Mouse (Mus musculus): Measurements from ENCODE around the gene Nedd9.

The Nedd9 gene

DNA sequence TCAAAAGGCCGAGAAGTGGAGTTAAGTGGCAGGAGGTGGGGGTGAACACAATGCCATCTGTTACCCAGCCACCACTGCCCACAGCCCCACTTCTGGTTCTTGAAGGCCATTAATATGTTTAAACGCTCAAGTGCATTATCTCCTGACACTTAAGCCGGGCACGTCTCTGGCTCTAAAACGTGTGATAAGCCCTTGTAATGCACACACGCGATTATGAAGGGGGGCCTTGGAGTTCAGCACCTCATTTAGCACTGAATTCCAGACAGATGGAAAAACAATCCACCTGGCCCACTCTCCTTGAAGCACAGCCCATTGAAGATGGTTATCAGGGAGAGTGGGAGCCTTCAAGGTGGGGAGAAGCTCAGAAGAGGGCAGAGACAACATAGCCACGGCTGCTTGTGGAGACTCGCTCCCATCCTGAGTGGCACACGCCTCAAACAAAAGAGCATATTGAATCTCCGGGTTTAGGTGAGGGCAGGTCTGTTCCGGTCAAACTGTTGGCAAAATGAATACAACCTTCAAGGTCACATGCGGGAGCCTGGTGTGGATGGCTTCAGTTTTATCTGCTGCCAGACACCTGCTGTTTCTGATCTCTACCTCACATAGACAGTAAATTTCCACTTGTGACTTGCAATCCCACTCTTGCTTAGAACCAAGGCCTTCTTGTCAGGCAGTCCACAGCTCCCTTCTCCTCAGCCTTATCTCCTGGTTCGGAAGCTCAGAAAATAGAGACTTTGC lies 30.7 kb downstream of the Nedd9 start:
- no peak for DNase-seq (ENCODE audit: low read depth, low spot score)

DNA sequence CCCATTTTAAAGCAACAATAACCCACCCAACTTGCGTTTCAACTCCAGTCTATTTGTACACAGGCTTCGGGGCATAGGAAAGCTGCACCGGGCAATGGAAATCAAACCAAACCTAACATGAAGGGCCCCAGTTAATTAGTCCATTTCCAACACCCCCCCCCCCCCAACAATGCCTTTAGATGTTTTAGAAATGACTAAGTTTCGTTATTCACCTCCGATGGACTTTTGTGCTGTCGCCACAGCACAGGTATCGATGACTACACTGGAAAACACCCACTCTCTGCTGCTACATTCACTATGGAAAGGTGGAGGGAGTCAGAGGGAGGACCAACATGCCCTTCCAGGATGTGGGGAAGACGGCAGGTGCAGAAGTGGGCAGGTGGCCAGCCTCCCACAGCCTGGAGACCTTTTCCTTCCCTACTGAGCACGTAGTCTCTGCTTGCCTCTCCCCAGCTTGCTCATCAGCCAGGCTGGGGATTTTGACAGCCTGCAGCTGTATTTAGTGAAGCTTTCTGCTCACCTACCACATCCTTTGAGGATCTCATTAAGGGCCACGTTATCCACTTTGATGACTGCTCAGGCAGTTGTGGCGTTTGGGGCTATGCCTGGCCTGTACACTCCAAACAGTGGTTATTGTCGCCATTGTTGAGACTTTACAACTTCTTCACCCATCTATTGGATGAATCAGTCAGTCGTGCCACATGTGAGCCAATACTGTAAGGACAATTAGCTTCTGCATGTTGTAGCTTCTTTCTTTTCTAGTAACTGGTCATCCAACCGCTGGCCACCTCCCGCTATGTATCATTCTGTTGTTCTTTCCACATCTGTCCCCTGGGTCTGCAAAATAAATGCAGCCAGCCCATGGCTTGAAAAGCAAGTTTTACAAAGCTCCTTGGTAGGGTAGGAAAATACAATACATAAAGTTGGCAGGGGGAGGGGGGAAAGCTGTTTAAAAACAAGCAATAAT lies 33.7 kb downstream of the Nedd9 start:
- no peak for DNase-seq (ENCODE audit: low read depth, low spot score)

- DNase-seq (ENCODE audit: low read depth, low spot score), result no peak
Measured at GRCm38 (mm10) chr13:41450821-41451220, 36.3 kb downstream of the Nedd9 start.

DNA sequence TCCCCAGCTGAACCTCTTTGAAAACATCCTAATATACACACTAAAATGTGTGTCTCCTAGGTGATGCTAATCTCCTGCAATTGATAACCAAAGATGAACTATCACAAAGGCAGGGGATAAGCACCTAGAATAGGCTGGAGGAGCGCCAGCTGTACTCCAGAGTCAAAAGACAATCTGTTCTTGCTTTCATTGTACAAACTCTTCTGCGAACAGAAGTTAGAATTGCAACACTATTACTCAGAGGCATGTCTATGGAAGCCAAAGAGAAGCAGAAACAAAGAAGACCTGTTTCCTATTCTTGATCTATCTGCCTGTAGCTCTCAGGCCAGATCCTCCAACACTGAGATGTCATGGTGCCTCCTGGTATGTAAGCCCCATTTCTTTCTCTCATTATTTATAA lies 38.0 kb downstream of the Nedd9 start:
- no peak for DNase-seq (ENCODE audit: low read depth, low spot score)

DNA sequence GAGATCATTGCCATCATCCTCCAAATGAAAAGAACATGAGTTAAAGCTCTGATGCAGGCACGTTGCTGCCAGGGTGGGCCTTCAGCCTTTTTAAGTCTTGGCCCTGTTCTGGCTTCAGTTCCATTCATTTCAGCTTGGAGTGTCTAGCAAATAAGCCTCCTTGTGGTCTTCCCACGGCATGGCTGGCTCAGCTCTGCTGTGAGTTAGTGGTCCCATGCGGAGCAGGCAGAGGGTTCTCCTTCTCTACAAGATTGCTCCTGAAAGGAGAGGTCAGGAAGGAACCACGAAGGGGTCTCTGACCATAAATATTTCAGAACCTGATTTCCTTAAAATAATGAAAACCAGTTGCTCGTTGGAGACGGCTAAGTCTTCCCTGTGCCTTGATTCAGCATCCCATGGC lies 40.0 kb downstream of the Nedd9 start:
- DNase-seq (ENCODE audit: low read depth, low spot score), result no peak

DNA sequence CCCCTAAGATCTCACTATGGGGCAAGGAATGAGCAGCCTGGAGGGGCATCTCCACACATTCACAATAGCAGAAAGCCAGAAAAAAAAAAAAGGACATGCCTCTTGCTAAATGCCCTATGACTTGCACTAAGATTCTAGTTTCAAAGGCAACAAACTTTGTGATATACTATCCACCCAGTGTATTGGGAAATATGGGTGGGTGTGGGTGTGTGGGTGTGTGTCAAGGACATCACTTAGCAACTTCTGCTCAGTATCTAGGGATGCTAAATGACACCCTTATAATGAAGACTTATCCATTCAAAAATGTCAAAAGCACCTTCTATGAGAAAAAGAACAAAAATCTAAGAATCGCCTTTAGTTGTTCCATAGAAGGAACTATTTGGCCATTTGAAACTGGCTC lies 40.6 kb downstream of the Nedd9 start:
- no peak for DNase-seq (ENCODE audit: low read depth, low spot score)

DNA sequence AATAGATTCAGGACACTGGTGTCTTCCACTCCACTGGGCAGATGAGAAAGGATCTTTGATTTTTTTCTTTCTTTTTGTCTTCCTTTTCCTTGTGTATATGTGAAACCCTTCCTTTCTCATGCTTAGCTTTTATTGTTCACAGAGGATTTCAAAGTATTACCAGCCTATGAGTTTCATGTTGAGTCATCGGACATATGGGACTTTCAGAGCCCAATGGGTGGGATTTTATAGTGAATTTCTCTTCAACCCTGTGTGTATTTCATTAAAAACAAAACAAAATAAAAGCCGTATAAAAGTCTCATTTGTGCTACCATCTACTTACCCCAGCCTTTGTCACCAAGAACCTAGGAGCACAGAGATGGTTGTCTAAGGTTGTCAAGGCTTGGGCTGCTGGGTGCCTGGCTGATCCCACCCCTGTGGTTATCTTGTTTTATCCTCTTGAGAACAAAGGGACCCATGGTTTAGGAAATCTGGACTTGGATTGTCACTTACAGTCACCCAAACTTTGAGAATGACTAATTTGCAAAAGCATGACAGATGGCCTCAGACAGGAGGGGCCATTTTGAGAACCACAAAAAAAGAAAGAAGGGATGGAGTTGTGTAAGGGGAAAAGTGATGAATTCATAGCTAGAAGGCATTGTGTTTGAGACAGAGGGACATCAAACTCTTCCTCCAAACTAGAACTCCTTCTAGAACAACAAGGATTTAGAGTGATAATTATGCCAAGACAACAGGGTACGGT lies 41.9 kb downstream of the Nedd9 start:
- no peak for DNase-seq (ENCODE audit: low read depth, low spot score)

DNA sequence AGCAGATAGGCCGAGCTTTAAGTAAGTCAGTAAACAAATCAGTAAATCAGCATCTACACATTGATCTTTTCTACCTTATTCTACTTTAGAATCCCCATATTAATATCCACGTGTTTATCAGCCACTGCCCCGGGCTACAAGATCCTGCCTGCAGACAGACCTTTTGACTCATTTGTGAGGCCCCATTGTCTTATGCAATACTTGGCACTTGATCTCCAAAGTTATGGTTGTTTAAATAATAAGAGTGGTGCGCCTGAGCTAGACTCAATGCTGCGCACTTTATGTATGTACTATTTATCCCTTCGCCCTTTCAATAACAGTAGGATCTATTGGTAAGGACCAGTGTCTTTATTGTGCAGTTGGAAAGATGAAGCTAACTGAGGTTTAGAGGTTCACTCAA lies 42.9 kb downstream of the Nedd9 start:
- DNase-seq (ENCODE audit: low read depth, low spot score), result no peak

GRCm38 (mm10) chr13:41442145-41442544 lies 45.0 kb downstream of the Nedd9 start:
- no peak for DNase-seq (ENCODE audit: low read depth, low spot score)

DNA sequence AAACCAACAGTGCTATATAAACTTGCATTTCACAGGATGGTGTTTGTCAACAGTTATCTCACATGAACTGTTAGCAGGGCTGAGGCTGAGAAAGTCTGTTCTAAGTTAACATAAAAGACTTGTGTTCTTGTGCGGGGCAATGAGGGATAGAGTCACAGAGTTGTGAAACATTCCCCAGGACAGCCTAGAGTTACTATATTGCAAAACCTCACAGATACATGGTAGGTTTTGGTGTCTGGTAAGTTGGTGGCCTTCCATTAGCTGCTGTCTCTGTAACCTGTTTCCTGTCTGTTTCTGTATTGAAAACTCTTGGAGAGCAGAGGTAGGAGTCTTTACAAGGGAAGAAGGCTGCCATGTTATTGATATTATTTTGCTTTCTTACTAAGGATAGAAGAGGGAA lies 47.0 kb downstream of the Nedd9 start:
- no peak for DNase-seq (ENCODE audit: low read depth, low spot score)

DNA sequence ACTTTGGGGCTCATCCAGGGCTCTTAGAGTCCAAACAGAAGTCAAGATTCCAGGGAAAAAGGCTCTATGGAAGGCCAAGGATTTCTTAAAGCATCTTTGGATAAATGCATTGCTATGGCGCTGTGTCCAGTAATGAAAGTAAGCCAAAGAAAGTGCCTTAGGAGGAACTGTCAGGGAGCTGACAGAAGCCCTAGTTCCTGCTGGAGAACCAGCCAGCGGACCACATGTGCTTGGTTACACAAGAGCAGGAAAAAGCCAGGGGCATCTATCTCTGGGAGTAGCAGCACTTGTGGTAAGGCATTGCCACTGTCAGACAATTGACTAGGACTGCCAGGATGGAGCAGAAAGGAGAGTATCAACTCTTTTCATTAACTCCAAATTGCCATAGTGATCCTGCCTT lies 49.8 kb downstream of the Nedd9 start:
- DNase-seq (ENCODE audit: low read depth, low spot score), result no peak

DNA sequence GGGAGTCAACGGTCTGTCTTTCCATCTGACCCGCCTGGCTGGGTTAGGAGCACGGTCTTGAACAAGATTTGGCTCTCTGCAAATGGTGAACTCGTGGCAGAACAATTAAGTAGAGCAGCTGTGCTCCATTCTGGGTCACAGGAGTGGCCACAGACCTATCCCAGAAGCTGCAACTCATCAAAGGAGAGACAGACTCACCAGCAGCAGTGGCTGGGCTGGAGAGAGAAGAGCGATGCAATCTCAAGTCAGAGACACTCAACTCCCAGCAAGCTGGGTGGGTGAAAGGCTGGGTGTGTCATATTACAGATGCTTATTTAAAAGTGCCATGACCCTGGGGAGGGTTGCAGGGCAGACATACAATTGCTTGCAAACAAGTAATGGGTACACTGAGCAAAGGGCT lies 50.4 kb downstream of the Nedd9 start:
- DNase-seq (ENCODE audit: low read depth, low spot score), result no peak

- no peak for DNase-seq (ENCODE audit: low read depth, low spot score)
Measured at GRCm38 (mm10) chr13:41433201-41433600, 54.0 kb downstream of the Nedd9 start.

GRCm38 (mm10) chr13:41431795-41432194 lies 55.4 kb downstream of the Nedd9 start:
- no peak for DNase-seq (ENCODE audit: low read depth, low spot score)

DNA sequence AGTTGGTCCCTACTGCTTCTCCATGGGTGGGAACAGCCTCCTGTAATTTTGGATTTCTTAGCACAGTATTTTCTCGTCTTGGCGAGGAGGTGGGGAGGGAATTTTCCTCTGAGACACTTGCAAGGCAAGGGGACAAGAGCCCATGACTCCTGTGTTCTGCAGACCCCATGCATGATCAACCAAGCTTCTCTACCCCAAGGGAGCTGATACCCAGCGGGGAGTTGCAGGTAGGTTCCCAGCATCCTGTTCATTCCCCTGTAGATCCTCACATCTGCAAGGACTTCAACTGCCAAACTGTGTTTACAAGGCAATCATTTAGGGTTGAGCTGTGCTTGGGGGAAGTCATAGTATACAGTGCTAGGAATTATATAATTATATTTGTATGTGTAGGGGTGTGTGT lies 60.1 kb downstream of the Nedd9 start:
- DNase-seq (ENCODE audit: low read depth, low spot score), result no peak

DNA sequence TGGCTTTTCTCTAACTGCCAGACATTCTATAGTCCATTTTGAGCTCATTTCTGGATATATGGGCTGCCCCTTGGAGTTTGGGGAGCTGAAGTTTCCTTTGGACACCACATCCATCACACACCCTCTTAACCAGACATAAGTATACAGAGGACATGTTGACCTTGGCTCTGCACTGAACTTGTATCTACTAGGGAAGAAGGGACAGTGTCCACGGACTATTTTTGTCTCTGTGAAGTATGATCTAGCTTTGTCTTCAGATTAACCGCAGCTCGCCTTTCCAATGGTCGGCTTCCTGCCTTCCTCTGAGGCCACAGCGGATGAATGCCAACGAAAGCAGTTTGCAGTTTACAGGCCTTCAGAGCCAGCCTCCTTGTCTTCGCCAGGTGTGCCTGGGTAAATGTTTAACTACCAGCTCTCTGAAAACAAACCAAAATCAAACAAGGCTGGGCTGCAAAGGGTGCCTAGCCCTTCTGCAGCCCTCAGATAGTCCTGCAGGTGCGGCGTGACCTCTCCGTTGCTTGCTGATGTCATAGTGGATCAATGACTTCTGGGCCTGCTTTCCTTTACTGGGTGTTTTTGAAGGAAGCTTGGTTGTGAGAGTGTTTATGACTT lies 63.6 kb downstream of the Nedd9 start:
- no peak for DNase-seq (ENCODE audit: low read depth, low spot score)

GRCm38 (mm10) chr13:41422581-41422980 lies 64.6 kb downstream of the Nedd9 start:
- no peak for DNase-seq (ENCODE audit: low read depth, low spot score)

GRCm38 (mm10) chr13:41420376-41420775 lies 66.8 kb downstream of the Nedd9 start:
- DNase-seq (ENCODE audit: low read depth, low spot score), result no peak

DNA sequence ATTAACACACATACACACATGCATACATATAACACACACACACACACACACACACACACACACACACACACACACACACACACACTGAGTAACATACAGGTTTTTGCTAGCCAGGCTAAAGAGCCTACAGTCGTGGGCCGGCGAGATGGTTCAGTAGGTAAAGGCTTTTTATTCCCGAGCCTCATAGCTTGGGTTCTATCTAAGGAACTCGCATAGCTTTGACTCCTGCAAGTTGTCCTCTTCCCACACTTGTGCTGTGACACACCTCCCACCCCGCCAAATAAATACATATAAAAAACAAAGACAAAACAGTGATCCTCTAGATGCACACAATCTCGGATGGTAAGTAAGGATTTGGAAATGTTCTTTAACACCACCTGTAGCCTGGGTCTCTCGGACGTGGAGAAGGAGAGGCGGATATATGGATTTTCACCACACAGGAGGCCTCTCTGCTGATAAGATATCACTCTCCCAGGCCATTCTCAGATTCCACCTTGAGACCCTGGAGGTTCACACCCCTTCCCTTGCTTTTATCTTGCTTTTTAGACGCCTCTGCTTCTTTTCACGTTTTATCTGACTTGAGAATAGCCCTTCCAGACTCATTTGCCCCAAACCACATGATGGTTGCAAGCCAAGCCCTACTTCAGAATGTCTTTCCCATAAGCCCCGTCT lies 68.8 kb downstream of the Nedd9 start:
- DNase-seq (ENCODE audit: low read depth, low spot score), result no peak

DNA sequence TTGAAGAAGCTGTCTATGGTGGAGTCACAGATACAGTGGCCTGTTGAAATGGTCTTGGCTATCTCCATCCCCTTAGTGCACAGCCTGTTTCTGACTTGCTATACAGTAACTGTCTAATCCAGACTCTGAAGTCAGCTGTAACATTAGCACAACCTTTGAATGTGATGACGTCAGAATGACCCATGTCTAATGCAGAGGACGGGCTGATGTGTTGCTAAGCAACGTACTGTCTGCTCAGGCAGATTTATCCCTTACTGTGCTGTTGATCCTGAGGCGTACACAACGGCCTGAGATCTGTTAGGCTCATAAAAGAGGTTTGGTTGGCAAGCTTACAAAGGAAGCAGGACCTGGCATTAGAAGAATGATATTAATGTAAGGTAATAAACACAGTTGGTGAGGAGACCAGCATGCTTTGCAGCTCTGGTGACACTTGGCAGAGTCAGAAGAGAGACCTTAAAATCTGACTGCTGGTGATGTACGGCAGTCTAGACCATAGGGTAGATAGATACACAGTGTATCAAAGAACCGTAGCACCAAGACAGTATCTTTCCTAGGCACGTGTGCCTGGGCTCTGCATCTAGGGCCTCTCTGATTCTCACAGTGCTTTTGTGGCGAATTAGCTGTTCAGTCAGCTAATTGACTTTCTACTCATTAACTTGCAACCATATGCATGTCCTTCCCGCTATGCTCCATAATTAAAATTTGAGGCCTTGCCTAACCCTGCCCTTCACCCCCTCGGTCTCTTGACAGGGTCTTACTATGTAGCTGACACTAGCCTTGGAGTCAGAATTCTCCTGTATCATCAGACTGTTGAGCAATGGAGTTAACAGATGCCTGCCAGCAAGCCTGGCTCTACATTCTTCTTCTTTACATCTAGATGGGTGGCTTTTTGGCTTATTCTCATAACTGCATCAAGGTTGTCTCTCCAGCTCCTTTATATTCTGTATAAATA lies 70.8 kb downstream of the Nedd9 start:
- peak; percentile 6 for DNase-seq (ENCODE audit: low read depth, low spot score)
